Mouse (Mus musculus) limb, embryonic 12.5 days (tissue): Measurements from ENCODE around the gene Fus. TPM values are rescaled to one million over a fixed set of nuclear protein-coding genes. Genes with fewer than 3 reads are reported as not detected.
A peak's percentile ranks its signal among the peaks of the same experiment; 100 is the strongest.
"Not testable (repeated sequence)": the region's sequence is repeated elsewhere in the genome, so short reads cannot be mapped to it uniquely, and the experiment has no call there.

ENCODE experiments used
- ATAC-seq: fragments of 200-750 bp; cut with Nextera tagmentation; 2 replicates; pipeline ENCODE4 v1.8.0; 2017; ENCODE audit warnings: low read depth, moderate TSS enrichment; ENCODE audit not compliant: insufficient number of reproducible peaks, insufficient read depth, low FRiP score, low TSS enrichment
- H3K27ac ChIP-seq: fragments of 300-500 bp; sonication (generic); 2 replicates; pipeline ENCODE4 v1.5.1; 2016; ENCODE audit warnings: mild to moderate bottlenecking, moderate library complexity
- H3K27me3 ChIP-seq: fragments of 300-500 bp; sonication (generic); 2 replicates; pipeline ENCODE4 v1.6.1; 2016; ENCODE audit warnings: mild to moderate bottlenecking, moderate library complexity
- H3K36me3 ChIP-seq: fragments of 300-500 bp; sonication (generic); 2 replicates; pipeline ENCODE4 v1.6.1; 2016; ENCODE audit warnings: mild to moderate bottlenecking, moderate library complexity
- H3K4me1 ChIP-seq: fragments of 300-500 bp; sonication (generic); replicated peaks from 2 replicates; pipeline ENCODE4 v1.6.1; 2016
- H3K4me2 ChIP-seq: fragments of 300-500 bp; sonication (generic); 2 replicates; pipeline ENCODE4 v1.6.1; 2016; ENCODE audit warnings: mild to moderate bottlenecking, moderate library complexity
- H3K4me3 ChIP-seq: fragments of 300-500 bp; sonication (generic); replicated peaks from 2 replicates; pipeline ENCODE4 v1.5.1; 2016; ENCODE audit warnings: mild to moderate bottlenecking
- H3K9ac ChIP-seq: fragments of 300-500 bp; sonication (generic); replicated peaks from 2 replicates; pipeline ENCODE4 v1.6.1; 2016; ENCODE audit warnings: mild to moderate bottlenecking, moderate library complexity
- H3K9me3 ChIP-seq: fragments of 300-500 bp; sonication (generic); 2 replicates; pipeline ENCODE4 v1.6.1; 2016; ENCODE audit warnings: mild to moderate bottlenecking, moderate library complexity
- WGBS: fragments of 180-500 bp; shearing (Covaris S2); methylation state at CpG from one replicate; pipeline ENCODE4 v1.1.7; 2016; 5-methylcytosine and 5-hydroxymethylcytosine counted together
- polyA plus RNA-seq: library from polyadenylated mRNA; unstranded; fragments of >200 nt; fragmentation: Nextera tagmentation; extraction: Ambion mirVana; gene quantifications from 2 replicates; pipeline ENCODE4 v1.2.1, GENCODE M21; 2016

Gene Fus
- polyA plus RNA-seq, 1 experiment from 2014 or later = 605 TPM

GRCm38 (mm10) chr7:128009715-128010340 is 42.6 kb downstream of the Fus start:
- Histone ChIP-seq H3K9me3 (no peaks in the 10 kb centered on the region), H3K36me3 (no peaks in the 10 kb centered on the region), H3K4me3 (0 out of 2 replicates have a peak overlapping the region, but pooled peaks have one; percentile 7), H3K4me1 (peaks cover 5% of the 10 kb centered on the region), H3K27ac (no peak overlapping the region), H3K27me3 (peaks cover 22% of the 10 kb centered on the region), H3K9ac (no peak overlapping the region), H3K4me2 (peak overlapping the region; percentile 40)
- no peak for ATAC-seq
- 43% methylated on average over 40 of the region's 40 CpGs for WGBS

DNA sequence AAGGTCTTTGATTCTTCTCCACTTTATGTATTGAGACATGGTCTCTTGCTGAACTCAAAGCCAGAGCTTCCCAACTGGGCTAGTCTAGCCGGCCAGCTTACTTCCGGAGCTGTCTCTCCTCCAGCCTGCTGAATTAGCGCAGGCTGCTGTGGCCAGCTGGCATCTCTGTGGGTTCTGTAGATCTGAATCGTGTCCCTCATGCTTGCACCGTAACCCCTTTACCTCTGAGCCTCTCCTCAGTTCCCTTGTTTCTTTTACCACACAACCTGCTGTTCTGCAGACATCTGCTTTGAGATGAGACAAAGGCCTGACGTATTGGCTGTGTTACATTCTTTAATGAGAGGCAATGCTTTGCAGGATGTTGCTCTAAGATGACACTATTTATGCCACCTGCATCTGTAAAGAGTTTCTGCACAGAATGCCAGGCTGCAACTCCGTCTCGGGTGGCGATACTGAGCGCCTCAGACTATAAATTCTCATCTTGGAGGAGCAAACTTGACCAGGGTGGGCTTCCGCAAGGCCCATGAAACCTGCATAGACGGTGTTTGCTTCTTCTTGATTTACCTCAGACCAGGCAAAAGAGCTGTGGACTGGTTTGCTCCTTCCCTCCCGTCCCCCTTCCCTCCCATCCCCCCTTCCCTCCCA is 45.0 kb downstream of the Fus start:
- WGBS = 73% methylated on average over 13 of the region's 13 CpGs
- ATAC-seq = no peak
- H3K27me3 ChIP-seq = peaks cover 22% of the 10 kb centered on the region

DNA sequence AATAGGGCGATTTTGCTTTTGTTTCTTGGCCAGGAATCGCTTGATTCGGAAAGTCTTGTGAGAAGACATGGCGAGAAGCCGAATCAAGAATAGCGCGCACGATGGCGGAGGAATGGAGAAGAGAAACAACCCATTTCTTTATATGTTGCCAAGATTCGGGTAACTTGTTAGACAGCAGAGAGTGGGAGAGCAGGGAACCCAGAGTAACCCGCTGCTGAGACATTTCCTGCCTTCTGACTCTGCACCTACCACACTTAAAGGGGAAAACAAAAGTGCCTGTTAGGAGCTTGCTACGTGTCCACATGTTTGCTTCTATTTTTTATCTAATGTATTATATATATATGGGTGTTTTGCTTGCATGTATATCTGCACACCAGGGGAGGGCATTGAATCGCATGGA is 45.9 kb downstream of the Fus start:
- H3K4me2 ChIP-seq = no peak overlapping the region
- 94% methylated on average over 13 of the region's 13 CpGs for WGBS

More for the DNA sequence above, 45.0 kb downstream of the Fus start:
- Histone ChIP-seq H3K4me3 (no peak overlapping the region), H3K4me2 (no peak overlapping the region), H3K9me3 (no peaks in the 10 kb centered on the region), H3K36me3 (no peaks in the 10 kb centered on the region), H3K9ac (no peak overlapping the region), H3K27ac (no peak overlapping the region), H3K4me1 (no peaks in the 10 kb centered on the region)

GRCm38 (mm10) chr7:128016134-128016533 is 48.9 kb downstream of the Fus start:
- H3K9ac ChIP-seq, H3K36me3 ChIP-seq, H3K4me3 ChIP-seq, H3K27me3 ChIP-seq, H3K4me1 ChIP-seq, H3K27ac ChIP-seq, ATAC-seq, H3K4me2 ChIP-seq, H3K9me3 ChIP-seq: not testable (repeated sequence)
- 83% methylated on average over 5 of the region's 5 CpGs for WGBS

More for the DNA sequence above, 45.9 kb downstream of the Fus start:
- H3K27ac ChIP-seq = no peak overlapping the region
- no peaks in the 10 kb centered on the region for H3K36me3 ChIP-seq
- H3K9me3 ChIP-seq = 0 out of 2 replicates have a peak, but pooled peaks cover 3% of the 10 kb centered on the region
- no peak overlapping the region for H3K4me3 ChIP-seq
- no peaks in the 10 kb centered on the region for H3K4me1 ChIP-seq
- no peak overlapping the region for H3K9ac ChIP-seq
- H3K27me3 ChIP-seq = peaks cover 19% of the 10 kb centered on the region
- no peak for ATAC-seq

- H3K27me3 ChIP-seq = no peaks in the 10 kb centered on the region
- H3K4me2 ChIP-seq = no peak overlapping the region
- 0 out of 2 replicates have a peak, but pooled peaks cover 5% of the 10 kb centered on the region for H3K9me3 ChIP-seq
- ATAC-seq = no peak
- no peak overlapping the region for H3K9ac ChIP-seq
- no peaks in the 10 kb centered on the region for H3K36me3 ChIP-seq
- no peak overlapping the region for H3K4me3 ChIP-seq
- no peak overlapping the region for H3K27ac ChIP-seq
- H3K4me1 ChIP-seq = no peaks in the 10 kb centered on the region
- 82% methylated on average over 6 of the region's 6 CpGs for WGBS
Observed at GRCm38 (mm10) chr7:128016650-128017049, 49.4 kb downstream of the Fus start.

GRCm38 (mm10) chr7:128018275-128018674 is 51.0 kb downstream of the Fus start:
- Histone ChIP-seq H3K27me3 (no peaks in the 10 kb centered on the region), H3K27ac (no peak overlapping the region), H3K9ac (no peak overlapping the region), H3K9me3 (0 out of 2 replicates have a peak, but pooled peaks cover 5% of the 10 kb centered on the region), H3K4me3 (no peak overlapping the region), H3K36me3 (no peaks in the 10 kb centered on the region), H3K4me1 (no peaks in the 10 kb centered on the region), H3K4me2 (no peak overlapping the region)
- WGBS = 86% methylated on average over 3 of the region's 3 CpGs
- no peak for ATAC-seq

DNA sequence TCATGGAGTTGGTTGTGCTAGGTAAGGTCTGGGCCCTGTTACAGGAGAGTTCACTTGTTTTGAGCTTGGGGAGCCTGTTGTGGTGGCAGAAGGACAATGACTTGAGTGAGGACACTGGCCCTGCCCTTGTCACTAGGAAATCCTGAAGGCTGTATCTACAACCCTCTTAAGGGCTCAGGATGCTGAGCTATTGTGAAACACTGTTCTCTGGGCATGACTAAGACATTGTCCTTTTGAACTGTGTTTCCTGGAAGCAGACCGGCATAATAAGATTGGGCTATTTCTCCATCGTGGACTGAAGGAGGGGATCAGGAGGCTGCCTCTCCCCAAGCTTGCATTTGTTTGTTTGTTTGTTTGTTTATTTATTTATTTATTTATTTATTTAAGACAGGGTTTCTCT is 51.9 kb downstream of the Fus start:
- Histone ChIP-seq H3K4me1 (no peaks in the 10 kb centered on the region), H3K4me2 (no peak overlapping the region), H3K9me3 (0 out of 2 replicates have a peak, but pooled peaks cover 5% of the 10 kb centered on the region), H3K27me3 (no peaks in the 10 kb centered on the region), H3K36me3 (no peaks in the 10 kb centered on the region), H3K9ac (no peak overlapping the region), H3K4me3 (no peak overlapping the region), H3K27ac (no peak overlapping the region)
- ATAC-seq = no peak
- WGBS = 88% methylated on average over 2 of the region's 2 CpGs

GRCm38 (mm10) chr7:128022974-128023373 is 55.7 kb downstream of the Fus start:
- Histone ChIP-seq H3K4me1 (no peaks in the 10 kb centered on the region), H3K36me3 (no peaks in the 10 kb centered on the region), H3K9ac (no peak overlapping the region), H3K27me3 (no peaks in the 10 kb centered on the region), H3K4me2 (no peak overlapping the region), H3K4me3 (no peak overlapping the region), H3K27ac (no peak overlapping the region), H3K9me3 (0 out of 2 replicates have a peak, but pooled peaks cover 3% of the 10 kb centered on the region)
- WGBS = 59% methylated on average over 8 of the region's 8 CpGs
- no peak for ATAC-seq

GRCm38 (mm10) chr7:128023565-128023964 is 56.3 kb downstream of the Fus start:
- no peak overlapping the region for H3K9ac ChIP-seq
- H3K9me3 ChIP-seq = no peaks in the 10 kb centered on the region
- H3K4me1 ChIP-seq = no peaks in the 10 kb centered on the region
- no peak overlapping the region for H3K4me2 ChIP-seq
- no peak overlapping the region for H3K27ac ChIP-seq
- no peak overlapping the region for H3K4me3 ChIP-seq
- ATAC-seq = no peak
- no peaks in the 10 kb centered on the region for H3K36me3 ChIP-seq
- WGBS = 89% methylated on average over 4 of the region's 4 CpGs
- no peaks in the 10 kb centered on the region for H3K27me3 ChIP-seq

DNA sequence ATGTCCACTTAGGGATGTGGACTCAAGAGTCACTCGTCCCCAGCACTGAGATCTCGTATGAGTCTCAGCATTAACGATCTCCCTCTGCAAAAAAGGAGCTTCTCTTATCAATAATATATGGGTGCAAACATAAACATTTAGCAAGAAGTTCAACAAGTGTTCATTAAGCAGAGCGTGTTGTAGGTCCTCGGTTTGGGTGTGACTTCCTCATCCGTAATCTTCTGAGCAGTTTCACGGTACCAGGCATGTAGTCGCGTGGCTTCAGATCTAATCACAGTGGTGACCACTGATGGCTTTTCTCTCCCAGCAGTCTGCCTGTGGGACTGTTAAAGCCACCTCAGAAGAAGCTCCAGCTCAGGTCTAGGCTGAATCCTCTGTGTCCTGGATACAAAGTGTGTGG is 57.1 kb downstream of the Fus start:
- ATAC-seq = no peak
- H3K9me3 ChIP-seq = no peaks in the 10 kb centered on the region
- WGBS = 91% methylated on average over 9 of the region's 9 CpGs
- H3K4me1 ChIP-seq = no peaks in the 10 kb centered on the region
- H3K4me2 ChIP-seq = no peak overlapping the region
- H3K9ac ChIP-seq = no peak overlapping the region
- H3K36me3 ChIP-seq = no peaks in the 10 kb centered on the region
- no peak overlapping the region for H3K4me3 ChIP-seq
- no peak overlapping the region for H3K27ac ChIP-seq
- H3K27me3 ChIP-seq = no peaks in the 10 kb centered on the region

GRCm38 (mm10) chr7:128024932-128025331 is 57.7 kb downstream of the Fus start:
- 88% methylated on average over 4 of the region's 4 CpGs for WGBS
- Histone ChIP-seq H3K9ac (no peak overlapping the region), H3K9me3 (no peaks in the 10 kb centered on the region), H3K4me3 (no peak overlapping the region), H3K4me2 (no peak overlapping the region), H3K27ac (no peak overlapping the region), H3K27me3 (no peaks in the 10 kb centered on the region), H3K36me3 (no peaks in the 10 kb centered on the region), H3K4me1 (no peaks in the 10 kb centered on the region)
- no peak for ATAC-seq
